Mouse (Mus musculus) heart, embryonic 14.5 days (tissue): ENCODE data around the gene Aebp1. TPM values are rescaled to one million over a fixed set of nuclear protein-coding genes. Genes with fewer than 3 reads are reported as not detected.
A peak's percentile ranks its signal among the peaks of the same experiment; 100 is the strongest.

ENCODE experiments used
- ATAC-seq: fragments of 200-750 bp; cut with Nextera tagmentation; 2 replicates; pipeline ENCODE4 v1.8.0; 2017; ENCODE audit warnings: low read depth, moderate TSS enrichment; ENCODE audit not compliant: insufficient number of reproducible peaks, insufficient read depth, low FRiP score
- H3K27ac ChIP-seq, 2 experiments: fragments of 200-500 bp in 1 of 2; fragments of 300-500 bp in 1 of 2; sonication (generic) in 1 of 2; replicated peaks in 1 of 2; 2 replicates each; pipeline ENCODE4 v1.5.1; 2012 to 2014; ENCODE audit warnings: low read depth in 2 of 2, low read length in 2 of 2, control low read depth in 1 of 2, mild to moderate bottlenecking in 1 of 2, mixed read lengths in 1 of 2; ENCODE audit not compliant: control insufficient read depth in 1 of 2, insufficient read depth in 1 of 2
- H3K27me3 ChIP-seq: fragments of 300-500 bp; sonication (generic); 2 replicates; pipeline ENCODE4 v1.6.1; 2014; ENCODE audit warnings: mild to moderate bottlenecking, low read length, control low read depth; ENCODE audit not compliant: control insufficient read depth, insufficient read depth
- H3K36me3 ChIP-seq: fragments of 300-500 bp; sonication (generic); 2 replicates; pipeline ENCODE4 v1.6.1; 2014; ENCODE audit warnings: mild to moderate bottlenecking, control low read depth, low read length, mixed read lengths; ENCODE audit not compliant: control insufficient read depth, insufficient read depth
- H3K4me1 ChIP-seq, 2 experiments: fragments of 200-500 bp in 1 of 2; fragments of 300-500 bp in 1 of 2; sonication (generic) in 1 of 2; 2 replicates each; pipeline ENCODE4 v1.6.1; 2012 to 2014; ENCODE audit warnings: low read length in 2 of 2, control low read depth in 1 of 2, mixed read lengths in 1 of 2; ENCODE audit not compliant: control insufficient read depth in 2 of 2, insufficient read depth in 2 of 2
- H3K4me2 ChIP-seq: fragments of 300-500 bp; sonication (generic); 2 replicates; pipeline ENCODE4 v1.6.1; 2014; ENCODE audit warnings: mild to moderate bottlenecking, low read length
- H3K4me3 ChIP-seq, 2 experiments: fragments of 200-500 bp in 1 of 2; fragments of 300-500 bp in 1 of 2; sonication (generic) in 1 of 2; 2 replicates each; pipeline ENCODE4 v1.5.1; 2012 to 2014; ENCODE audit warnings: low read length in 2 of 2, mild to moderate bottlenecking in 2 of 2, control low read depth in 1 of 2, low read depth in 1 of 2, moderate library complexity in 1 of 2; ENCODE audit not compliant: control insufficient read depth in 1 of 2, insufficient read depth in 1 of 2
- H3K9ac ChIP-seq: fragments of 300-500 bp; sonication (generic); 2 replicates; pipeline ENCODE4 v1.6.1; 2014; ENCODE audit warnings: mild to moderate bottlenecking, low read length
- H3K9me3 ChIP-seq: fragments of 300-500 bp; sonication (generic); 2 replicates; pipeline ENCODE4 v1.6.1; 2016; ENCODE audit warnings: low read length, control low read depth; ENCODE audit not compliant: control insufficient read depth
- WGBS: fragments of 180-500 bp; shearing (Covaris S2); extraction: QIAGEN DNeasy Blood & Tissue Kit; methylation state at CpG from one replicate; pipeline ENCODE4 v1.1.7; 2014; 5-methylcytosine and 5-hydroxymethylcytosine counted together
- polyA plus RNA-seq: library from polyadenylated mRNA; unstranded; fragments of >200 nt; fragmentation: Nextera tagmentation; extraction: Ambion mirVana; gene quantifications from 2 replicates; pipeline ENCODE4 v1.2.1, GENCODE M21; 2014

Gene Aebp1
- polyA plus RNA-seq, 1 experiment from 2014 or later: 32.8 TPM

DNA sequence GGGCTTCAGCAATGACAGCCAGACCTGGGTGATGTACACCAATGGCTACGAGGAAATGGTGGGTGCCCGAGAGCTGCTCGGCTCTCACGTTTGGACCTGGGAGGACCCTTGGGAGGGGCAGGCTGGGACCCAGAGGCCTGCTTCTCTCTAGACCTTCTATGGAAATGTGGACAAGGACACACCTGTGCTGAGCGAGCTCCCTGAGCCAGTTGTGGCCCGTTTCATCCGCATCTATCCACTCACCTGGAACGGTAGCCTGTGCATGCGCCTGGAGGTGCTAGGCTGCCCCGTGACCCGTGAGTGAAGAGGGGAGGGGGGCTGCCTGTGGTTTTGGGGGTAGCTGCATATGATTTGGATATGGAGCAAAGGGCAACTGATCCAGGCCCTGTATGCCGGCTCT lies 6.6 kb downstream of the Aebp1 start:
- no peak overlapping the region for H3K4me2 ChIP-seq
- no peaks in the 10 kb centered on the region for H3K9me3 ChIP-seq
- no peak overlapping the region for H3K4me3 ChIP-seq
- no peaks in the 10 kb centered on the region for H3K4me1 ChIP-seq
- ATAC-seq: no peak
- no peak overlapping the region for H3K27ac ChIP-seq
- no peaks in the 10 kb centered on the region for H3K27me3 ChIP-seq
- H3K9ac ChIP-seq: no peak overlapping the region
- H3K36me3 ChIP-seq: peaks cover 50% of the 10 kb centered on the region
- WGBS: 87% methylated on average over 12 of the region's 12 CpGs

DNA sequence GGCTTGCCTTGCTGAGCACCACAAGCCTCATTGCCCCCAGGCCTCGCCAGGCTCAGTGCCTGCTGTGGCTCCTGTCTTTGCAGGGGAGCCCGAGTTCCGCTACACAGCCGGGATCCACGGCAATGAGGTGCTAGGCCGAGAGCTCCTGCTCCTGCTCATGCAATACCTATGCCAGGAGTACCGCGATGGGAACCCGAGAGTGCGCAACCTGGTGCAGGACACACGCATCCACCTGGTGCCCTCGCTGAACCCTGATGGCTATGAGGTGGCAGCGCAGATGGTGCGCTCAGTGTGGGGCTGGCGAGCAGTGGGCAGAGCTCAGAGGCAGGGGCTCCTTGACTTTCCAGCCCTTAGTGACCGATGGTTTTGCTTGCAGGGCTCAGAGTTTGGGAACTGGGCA lies 7.6 kb downstream of the Aebp1 start:
- no peak overlapping the region for H3K4me3 ChIP-seq
- H3K27me3 ChIP-seq: no peaks in the 10 kb centered on the region
- H3K9me3 ChIP-seq: no peaks in the 10 kb centered on the region
- 90% methylated on average over 16 of the region's 16 CpGs for WGBS
- no peak overlapping the region for H3K4me2 ChIP-seq
- no peak overlapping the region for H3K27ac ChIP-seq
- peaks cover 60% of the 10 kb centered on the region for H3K36me3 ChIP-seq
- H3K9ac ChIP-seq: no peak overlapping the region
- H3K4me1 ChIP-seq: no peaks in the 10 kb centered on the region
- no peak for ATAC-seq

DNA sequence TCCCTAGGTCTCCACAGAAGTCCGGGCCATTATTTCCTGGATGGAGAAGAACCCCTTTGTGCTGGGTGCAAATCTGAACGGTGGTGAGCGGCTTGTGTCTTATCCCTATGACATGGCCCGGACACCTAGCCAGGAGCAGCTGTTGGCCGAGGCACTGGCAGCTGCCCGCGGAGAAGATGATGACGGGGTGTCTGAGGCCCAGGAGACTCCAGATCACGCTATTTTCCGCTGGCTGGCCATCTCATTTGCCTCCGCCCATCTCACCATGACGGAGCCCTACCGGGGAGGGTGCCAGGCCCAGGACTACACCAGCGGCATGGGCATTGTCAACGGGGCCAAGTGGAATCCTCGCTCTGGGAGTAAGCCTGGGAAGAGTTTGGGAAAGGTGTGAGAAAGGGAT lies 8.3 kb downstream of the Aebp1 start:
- no peak overlapping the region for H3K4me2 ChIP-seq
- no peaks in the 10 kb centered on the region for H3K9me3 ChIP-seq
- H3K27me3 ChIP-seq: no peaks in the 10 kb centered on the region
- H3K9ac ChIP-seq: no peak overlapping the region
- no peak overlapping the region for H3K27ac ChIP-seq
- no peak overlapping the region for H3K4me3 ChIP-seq
- no peak for ATAC-seq
- peaks cover 68% of the 10 kb centered on the region for H3K36me3 ChIP-seq
- WGBS: 81% methylated on average over 16 of the region's 16 CpGs
- no peaks in the 10 kb centered on the region for H3K4me1 ChIP-seq

DNA sequence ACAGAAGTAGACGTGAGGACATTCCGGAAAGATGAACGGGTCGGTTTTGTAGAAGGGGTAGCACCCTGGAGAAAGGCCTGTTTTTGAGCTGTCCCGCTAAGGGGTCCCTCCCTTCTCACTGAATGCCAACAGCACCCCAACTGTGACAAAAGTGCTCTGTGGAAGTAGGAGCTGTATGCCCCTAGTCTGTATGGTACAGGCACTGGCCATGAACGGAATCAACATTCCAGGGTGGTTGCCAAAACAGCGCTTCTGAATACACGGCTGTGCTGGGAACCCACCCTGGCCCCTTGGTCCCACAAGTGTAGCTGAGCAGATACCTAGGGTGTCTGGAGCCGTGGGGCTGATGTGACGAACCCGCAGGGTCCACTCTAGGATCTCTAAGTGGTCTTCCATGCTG lies 11.0 kb downstream of the Aebp1 start:
- no peaks in the 10 kb centered on the region for H3K27me3 ChIP-seq
- no peak overlapping the region for H3K4me2 ChIP-seq
- no peak overlapping the region for H3K9ac ChIP-seq
- peaks cover 0 to 12% of the 10 kb centered on the region in 2 experiments; a peak in 2 of 4 replicates for H3K4me1 ChIP-seq
- H3K9me3 ChIP-seq: no peaks in the 10 kb centered on the region
- no peak overlapping the region for H3K4me3 ChIP-seq
- H3K36me3 ChIP-seq: peaks cover 82% of the 10 kb centered on the region
- 93% methylated on average over 11 of the region's 11 CpGs for WGBS
- no peak for ATAC-seq
- no peak overlapping the region for H3K27ac ChIP-seq

DNA sequence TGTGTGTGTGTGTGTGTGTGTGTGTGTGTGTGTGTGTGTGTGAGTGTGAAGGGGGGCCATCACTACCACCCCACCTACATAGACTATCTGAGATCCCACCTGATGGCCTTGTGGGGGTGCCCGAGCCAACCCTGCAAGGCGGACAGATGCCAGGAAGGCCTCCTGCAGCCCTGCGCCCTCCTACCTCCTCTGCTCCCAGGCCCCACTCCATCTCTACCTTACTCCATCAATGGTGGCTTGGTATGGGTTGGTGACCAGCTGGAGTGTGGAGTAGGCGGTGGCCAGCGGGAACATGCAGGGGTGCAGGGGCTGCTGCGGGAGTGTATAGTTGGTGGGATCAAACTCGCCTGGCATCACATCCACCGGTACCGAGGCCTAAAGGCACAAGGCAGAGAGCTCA lies 11.4 kb downstream of the Aebp1 start:
- WGBS: 94% methylated on average over 9 of the region's 9 CpGs
- H3K4me1 ChIP-seq: peaks cover 0 to 12% of the 10 kb centered on the region in 2 experiments; a peak in 2 of 4 replicates
- H3K9me3 ChIP-seq: no peaks in the 10 kb centered on the region
- H3K27ac ChIP-seq: no peak overlapping the region
- H3K4me2 ChIP-seq: no peak overlapping the region
- ATAC-seq: no peak
- no peak overlapping the region for H3K4me3 ChIP-seq
- H3K27me3 ChIP-seq: no peaks in the 10 kb centered on the region
- peaks cover 80% of the 10 kb centered on the region for H3K36me3 ChIP-seq
- no peak overlapping the region for H3K9ac ChIP-seq

DNA sequence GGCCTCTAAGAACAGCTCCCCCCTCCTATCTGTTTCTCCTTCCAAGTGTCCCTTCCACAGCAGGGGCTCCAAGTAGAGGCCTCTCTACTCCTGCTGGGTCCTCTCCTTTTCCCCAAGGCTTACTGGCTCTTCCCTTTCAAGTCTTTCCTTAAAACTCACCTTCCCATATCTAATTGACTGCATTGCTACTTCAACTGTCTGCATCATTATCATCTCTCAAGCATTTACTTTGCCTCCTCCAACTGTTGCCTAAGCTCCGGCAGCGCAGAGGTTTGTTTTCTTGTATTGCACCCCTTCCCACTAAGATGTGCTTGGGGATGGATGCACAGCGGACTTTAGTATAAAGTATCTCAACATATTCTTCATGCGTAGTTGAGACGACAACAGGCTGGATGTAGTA lies 15.7 kb downstream of the Aebp1 start:
- 0 out of 4 replicates have a peak overlapping the region, but pooled peaks of 1 of the 2 experiments have one; percentile 49 for H3K27ac ChIP-seq
- peak overlapping the region; percentile 84 for H3K9ac ChIP-seq
- peaks cover 43% of the 10 kb centered on the region for H3K36me3 ChIP-seq
- H3K4me3 ChIP-seq: peak overlapping the region; percentile 70 to 76
- peak overlapping the region; percentile 69 for H3K4me2 ChIP-seq
- no peaks in the 10 kb centered on the region for H3K9me3 ChIP-seq
- H3K4me1 ChIP-seq: peaks cover 3 to 16% of the 10 kb centered on the region in 2 experiments; a peak in 3 of 4 replicates
- H3K27me3 ChIP-seq: no peaks in the 10 kb centered on the region
- ATAC-seq: no peak
- WGBS: 3% methylated on average over 5 of the region's 5 CpGs

DNA sequence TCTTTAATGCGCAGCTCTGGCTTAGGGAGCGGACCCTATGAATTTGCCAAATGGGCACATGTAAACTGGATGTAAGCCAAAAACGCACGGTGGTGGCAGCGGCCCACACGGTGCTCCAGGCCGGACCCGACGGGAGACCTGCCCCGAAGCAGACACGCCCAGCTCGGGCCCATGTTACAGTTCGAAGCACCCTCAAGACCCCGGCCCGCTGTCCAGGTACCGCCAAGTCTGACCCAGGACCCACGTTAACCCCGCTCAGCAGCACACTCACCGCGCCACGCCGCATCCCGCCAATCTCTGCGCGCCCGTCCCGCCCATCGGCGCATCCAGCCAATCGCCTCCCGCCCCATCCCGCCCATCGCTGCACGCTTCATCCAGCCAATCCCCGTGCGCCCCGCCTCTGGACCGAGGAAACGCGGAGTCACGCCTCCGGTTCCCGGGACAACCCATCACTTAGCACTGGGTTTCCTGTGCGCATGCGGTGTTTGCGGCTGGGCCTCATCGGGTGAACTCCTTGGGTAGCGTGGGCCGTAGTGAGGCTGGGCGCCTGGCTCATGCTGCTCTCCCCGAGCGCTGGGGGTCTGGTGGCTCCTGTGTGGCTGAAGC lies 16.3 kb downstream of the Aebp1 start, which contains the start of gene Pold2:
Gene Pold2, minus strand, starts transcription at position 372 of the 606 bp plus-strand sequence.
- no peaks in the 10 kb centered on the region for H3K9me3 ChIP-seq
- H3K27me3 ChIP-seq: no peaks in the 10 kb centered on the region
- under 1% methylated on average over 52 of the region's 52 CpGs for WGBS
- ATAC-seq: peak; percentile 96
- peak within 1 kb of the TSS; percentile 84 for H3K9ac ChIP-seq
- H3K4me3 ChIP-seq: peak within 1 kb of the TSS; percentile 70 to 76
- H3K4me2 ChIP-seq: peak within 1 kb of the TSS; percentile 69
- peaks cover 37% of the 10 kb centered on the region for H3K36me3 ChIP-seq
- peaks cover 6 to 16% of the 10 kb centered on the region in 2 experiments; a peak in 3 of 4 replicates for H3K4me1 ChIP-seq
- H3K27ac ChIP-seq: peak within 1 kb of the TSS; percentile 79 to 85

DNA sequence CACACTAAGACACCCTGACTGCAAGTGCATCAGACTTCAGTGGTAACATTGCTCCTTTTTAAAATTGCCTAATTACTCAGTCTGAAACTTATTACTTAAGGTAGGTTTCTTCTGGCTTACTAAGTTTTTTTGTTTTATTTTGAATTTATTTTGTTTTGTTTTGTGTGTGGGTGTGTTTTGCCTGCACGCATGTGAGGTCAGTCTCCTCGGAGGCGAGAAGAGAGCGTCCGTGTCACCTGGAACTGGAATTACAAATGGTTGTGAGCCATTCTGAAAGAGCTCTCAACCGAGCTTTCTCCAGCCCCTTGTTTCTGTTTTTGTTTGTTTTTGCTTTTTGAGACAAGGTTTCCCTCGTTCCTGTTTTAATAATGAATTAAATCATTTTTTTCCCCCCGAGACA lies 16.9 kb downstream of the Aebp1 start:
- ATAC-seq: no peak
- Histone ChIP-seq H3K27ac (peak overlapping the region; percentile 79 to 85), H3K4me1 (peaks cover 6 to 16% of the 10 kb centered on the region in 2 experiments; a peak in 3 of 4 replicates), H3K27me3 (no peaks in the 10 kb centered on the region), H3K9ac (peak overlapping the region; percentile 76), H3K4me3 (peak overlapping the region; percentile 30 to 70; a peak in 3 of 4 replicates), H3K4me2 (peak overlapping the region; percentile 69), H3K36me3 (peaks cover 31% of the 10 kb centered on the region), H3K9me3 (no peaks in the 10 kb centered on the region)
- 42% methylated on average over 8 of the region's 8 CpGs for WGBS
